Mouse (Mus musculus) midbrain, embryonic 12.5 days (tissue): Measurements from ENCODE around the gene Carns1. TPM values are rescaled to one million over a fixed set of nuclear protein-coding genes. Genes with fewer than 3 reads are reported as not detected.
A peak's percentile ranks its signal among the peaks of the same experiment; 100 is the strongest.

Experiments used
- ATAC-seq: fragments of 200-750 bp; cut with Nextera tagmentation; 2 replicates; pipeline ENCODE4 v1.8.0; 2017; ENCODE audit warnings: low read depth, moderate TSS enrichment, moderate library complexity; ENCODE audit not compliant: low FRiP score
- H3K27ac ChIP-seq: fragments of 300-500 bp; sonication (generic); replicated peaks from 2 replicates; pipeline ENCODE4 v1.5.1; 2016; ENCODE audit warnings: mild to moderate bottlenecking
- H3K27me3 ChIP-seq: fragments of 300-500 bp; sonication (generic); 2 replicates; pipeline ENCODE4 v1.6.1; 2016; ENCODE audit warnings: mild to moderate bottlenecking
- H3K36me3 ChIP-seq: fragments of 300-500 bp; sonication (generic); 2 replicates; pipeline ENCODE4 v1.6.1; 2016
- H3K4me1 ChIP-seq: fragments of 300-500 bp; sonication (generic); 2 replicates; pipeline ENCODE4 v1.6.1; 2016
- H3K4me2 ChIP-seq: fragments of 300-500 bp; sonication (generic); replicated peaks from 2 replicates; pipeline ENCODE4 v1.6.1; 2016; ENCODE audit warnings: mild to moderate bottlenecking, moderate library complexity
- H3K4me3 ChIP-seq: fragments of 300-500 bp; sonication (generic); 2 replicates; pipeline ENCODE4 v1.5.1; 2016; ENCODE audit warnings: mild to moderate bottlenecking
- H3K9ac ChIP-seq: fragments of 300-500 bp; sonication (generic); replicated peaks from 2 replicates; pipeline ENCODE4 v1.6.1; 2016; ENCODE audit warnings: mild to moderate bottlenecking, moderate library complexity
- H3K9me3 ChIP-seq: fragments of 300-500 bp; sonication (generic); 2 replicates; pipeline ENCODE4 v1.6.1; 2016; ENCODE audit warnings: mild to moderate bottlenecking
- WGBS: fragments of 180-500 bp; shearing (Covaris S2); methylation state at CpG from one replicate; pipeline ENCODE4 v1.1.7; 2016; 5-methylcytosine and 5-hydroxymethylcytosine counted together
- polyA plus RNA-seq: library from polyadenylated mRNA; unstranded; fragments of >200 nt; fragmentation: Nextera tagmentation; extraction: Ambion mirVana; gene quantifications from 2 replicates; pipeline ENCODE4 v1.2.1, GENCODE M21; 2016

Gene Carns1
- polyA plus RNA-seq, result 3.8 and 4.2 TPM in 2 replicates

GRCm38 (mm10) chr19:4175368-4175947 is at the start of gene Carns1:
Gene Carns1, minus strand, starts transcription at chr19:4175479.
- WGBS, result 4% methylated on average over 11 of the region's 11 CpGs
- no peaks in the 10 kb centered on the region for H3K36me3 ChIP-seq

DNA sequence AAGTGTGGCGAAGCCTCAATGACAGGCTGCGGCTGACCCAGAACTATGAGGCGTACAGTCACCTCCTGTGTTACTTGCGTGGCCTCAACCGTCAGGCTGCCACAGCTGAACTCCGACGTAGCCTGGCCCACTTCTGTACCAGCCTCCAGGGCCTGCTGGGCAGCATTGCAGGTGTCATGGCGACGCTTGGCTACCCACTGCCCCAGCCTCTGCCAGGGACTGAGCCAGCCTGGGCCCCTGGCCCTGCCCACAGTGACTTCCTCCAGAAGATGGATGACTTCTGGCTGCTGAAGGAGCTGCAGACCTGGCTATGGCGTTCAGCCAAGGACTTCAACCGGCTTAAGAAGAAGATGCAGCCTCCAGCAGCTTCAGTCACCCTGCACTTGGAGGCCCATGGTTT is 46.9 kb upstream of the Carns1 start:
- peaks cover 11% of the 10 kb centered on the region; the same call in 1 of the 2 replicates for H3K4me1 ChIP-seq
- ATAC-seq, result no peak
- no peaks in the 10 kb centered on the region for H3K36me3 ChIP-seq
- H3K9ac ChIP-seq, result no peak overlapping the region
- no peak overlapping the region for H3K27ac ChIP-seq
- WGBS, result 85% methylated on average over 11 of the region's 11 CpGs
- H3K27me3 ChIP-seq, result peaks cover 46% of the 10 kb centered on the region
- H3K9me3 ChIP-seq, result no peaks in the 10 kb centered on the region
- no peak overlapping the region for H3K4me2 ChIP-seq
- no peak overlapping the region for H3K4me3 ChIP-seq

More at GRCm38 (mm10) chr19:4175368-4175947, at the start of gene Carns1:
- Histone ChIP-seq H3K27ac (peak within 1 kb of the TSS; percentile 46; the same call in 1 of the 2 replicates), H3K4me3 (peak within 1 kb of the TSS; percentile 2), H3K9me3 (no peaks in the 10 kb centered on the region), H3K4me1 (peaks cover 13% of the 10 kb centered on the region), H3K27me3 (peaks cover 37% of the 10 kb centered on the region), H3K9ac (peak within 1 kb of the TSS; percentile 37), H3K4me2 (peak within 1 kb of the TSS; percentile 47)
- peak; percentile 52; the same call in 1 of the 2 replicates for ATAC-seq

GRCm38 (mm10) chr19:4220957-4221743 is 45.9 kb upstream of the Carns1 start:
- H3K36me3 ChIP-seq, result no peaks in the 10 kb centered on the region
- H3K9ac ChIP-seq, result no peak overlapping the region; the same call in 1 of the 2 replicates
- no peaks in the 10 kb centered on the region for H3K9me3 ChIP-seq

GRCm38 (mm10) chr19:4220416-4220815 is 45.1 kb upstream of the Carns1 start:
- Histone ChIP-seq H3K4me3 (no peak overlapping the region), H3K4me1 (peaks cover 20% of the 10 kb centered on the region), H3K27me3 (peaks cover 54% of the 10 kb centered on the region), H3K9me3 (no peaks in the 10 kb centered on the region), H3K9ac (no peak overlapping the region; the same call in 1 of the 2 replicates), H3K27ac (no peak overlapping the region), H3K4me2 (no peak overlapping the region), H3K36me3 (no peaks in the 10 kb centered on the region)
- no peak for ATAC-seq
- 71% methylated on average over 4 of the region's 4 CpGs for WGBS

More at GRCm38 (mm10) chr19:4220957-4221743, 45.9 kb upstream of the Carns1 start:
- no peak overlapping the region for H3K4me3 ChIP-seq
- no peak for ATAC-seq
- no peak overlapping the region for H3K4me2 ChIP-seq
- 55% methylated on average over 11 of the region's 14 CpGs for WGBS
- peaks cover 17% of the 10 kb centered on the region for H3K4me1 ChIP-seq
- H3K27ac ChIP-seq, result no peak overlapping the region
- H3K27me3 ChIP-seq, result peaks cover 50% of the 10 kb centered on the region

- WGBS, result 88% methylated on average over 6 of the region's 6 CpGs
- no peak for ATAC-seq
- peaks cover 58% of the 10 kb centered on the region for H3K27me3 ChIP-seq
Observed at GRCm38 (mm10) chr19:4219943-4220342, 44.7 kb upstream of the Carns1 start.

GRCm38 (mm10) chr19:4218784-4219183 is 43.5 kb upstream of the Carns1 start:
- Histone ChIP-seq H3K4me3 (no peak overlapping the region), H3K4me2 (no peak overlapping the region), H3K27ac (no peak overlapping the region), H3K36me3 (no peaks in the 10 kb centered on the region), H3K27me3 (peaks cover 70% of the 10 kb centered on the region), H3K9me3 (no peaks in the 10 kb centered on the region), H3K4me1 (peaks cover 36% of the 10 kb centered on the region), H3K9ac (no peak overlapping the region)
- 76% methylated on average over 1 of the region's 1 CpGs for WGBS
- ATAC-seq, result no peak

More at GRCm38 (mm10) chr19:4219943-4220342, 44.7 kb upstream of the Carns1 start:
- no peak overlapping the region for H3K9ac ChIP-seq
- H3K4me1 ChIP-seq, result peaks cover 24% of the 10 kb centered on the region
- no peak overlapping the region for H3K4me2 ChIP-seq
- H3K27ac ChIP-seq, result no peak overlapping the region
- no peaks in the 10 kb centered on the region for H3K36me3 ChIP-seq
- no peaks in the 10 kb centered on the region for H3K9me3 ChIP-seq
- no peak overlapping the region for H3K4me3 ChIP-seq

- no peak for ATAC-seq
- H3K4me3 ChIP-seq, result no peak overlapping the region
- WGBS, result 89% methylated on average over 11 of the region's 11 CpGs
- H3K27ac ChIP-seq, result no peak overlapping the region
- no peaks in the 10 kb centered on the region for H3K36me3 ChIP-seq
- no peaks in the 10 kb centered on the region for H3K9me3 ChIP-seq
- no peak overlapping the region for H3K9ac ChIP-seq
- no peak overlapping the region for H3K4me2 ChIP-seq
- peaks cover 41% of the 10 kb centered on the region for H3K4me1 ChIP-seq
- H3K27me3 ChIP-seq, result peaks cover 75% of the 10 kb centered on the region
Observed at GRCm38 (mm10) chr19:4218293-4218692, 43.0 kb upstream of the Carns1 start.

GRCm38 (mm10) chr19:4217855-4218254 is 42.6 kb upstream of the Carns1 start:
- H3K4me1 ChIP-seq, result peaks cover 45% of the 10 kb centered on the region
- no peaks in the 10 kb centered on the region for H3K9me3 ChIP-seq
- no peak overlapping the region for H3K4me3 ChIP-seq
- no peak for ATAC-seq
- no peaks in the 10 kb centered on the region for H3K36me3 ChIP-seq
- H3K4me2 ChIP-seq, result no peak overlapping the region
- no peak overlapping the region for H3K9ac ChIP-seq
- 40% methylated on average over 3 of the region's 3 CpGs for WGBS
- peaks cover 79% of the 10 kb centered on the region for H3K27me3 ChIP-seq
- no peak overlapping the region for H3K27ac ChIP-seq

DNA sequence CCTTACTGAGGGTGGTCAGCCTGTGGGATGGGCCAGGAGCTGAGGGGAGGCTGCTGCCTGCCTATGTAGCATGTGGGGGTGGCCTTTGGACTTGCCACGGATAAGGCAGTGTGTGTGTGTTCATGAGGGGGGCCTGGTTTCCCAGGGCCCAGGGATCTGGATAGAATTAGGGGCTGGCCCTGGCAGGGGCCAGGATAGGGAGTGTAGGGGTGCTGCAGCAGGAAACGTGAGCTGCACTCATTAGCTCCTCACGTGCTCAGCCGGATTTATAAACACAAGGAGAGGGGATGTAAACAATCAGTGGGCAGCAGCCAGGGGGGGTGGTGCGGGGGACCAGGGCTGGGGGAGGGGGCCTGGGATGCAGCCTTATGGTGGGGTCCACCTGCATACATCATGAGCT is 41.9 kb upstream of the Carns1 start:
- H3K27me3 ChIP-seq, result peaks cover 81% of the 10 kb centered on the region

DNA sequence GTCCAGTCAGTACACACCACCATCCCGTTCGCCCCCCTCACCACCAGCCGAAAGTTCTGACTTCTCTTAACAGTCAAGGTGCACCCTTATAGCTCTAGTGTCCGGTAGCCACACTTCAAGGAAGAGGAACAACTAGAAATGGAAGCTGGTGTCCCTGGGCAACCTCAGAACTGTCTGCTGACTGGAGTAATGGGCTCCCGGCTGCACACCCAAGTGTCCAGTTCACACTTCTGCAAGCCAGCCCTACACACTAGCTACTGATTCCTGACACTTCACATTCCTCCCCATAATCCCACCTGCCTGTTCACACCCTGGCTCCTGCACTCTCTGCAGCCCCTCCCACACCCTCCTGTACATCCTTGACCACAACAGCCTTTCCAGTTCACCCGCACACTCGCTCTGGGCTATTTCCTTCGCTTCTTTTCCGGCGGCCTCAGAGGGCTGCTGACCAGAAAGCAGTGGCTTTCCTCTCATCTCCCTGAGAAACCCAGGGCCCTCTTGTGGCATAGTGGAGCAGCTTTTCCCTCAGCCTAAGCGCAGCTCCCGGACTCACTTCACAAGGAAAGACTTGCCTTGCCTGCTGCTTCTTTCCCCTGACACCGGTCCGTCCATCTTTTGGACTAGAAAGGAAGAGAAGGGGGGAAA is 40.9 kb upstream of the Carns1 start:
- Histone ChIP-seq H3K4me3 (no peak overlapping the region), H3K27me3 (peaks cover 84% of the 10 kb centered on the region), H3K9ac (no peak overlapping the region), H3K27ac (no peak overlapping the region), H3K4me2 (peak overlapping the region; percentile 19; the same call in 1 of the 2 replicates), H3K9me3 (no peaks in the 10 kb centered on the region), H3K4me1 (peaks cover 52% of the 10 kb centered on the region), H3K36me3 (no peaks in the 10 kb centered on the region)
- ATAC-seq, result no peak
- WGBS, result 25% methylated on average over 14 of the region's 14 CpGs

More for the DNA sequence above, 41.9 kb upstream of the Carns1 start:
- H3K9ac ChIP-seq, result no peak overlapping the region
- no peak overlapping the region for H3K4me2 ChIP-seq
- WGBS, result 14% methylated on average over 5 of the region's 5 CpGs
- no peak overlapping the region for H3K4me3 ChIP-seq
- H3K36me3 ChIP-seq, result no peaks in the 10 kb centered on the region
- ATAC-seq, result no peak
- peaks cover 52% of the 10 kb centered on the region for H3K4me1 ChIP-seq
- H3K9me3 ChIP-seq, result no peaks in the 10 kb centered on the region
- no peak overlapping the region for H3K27ac ChIP-seq

DNA sequence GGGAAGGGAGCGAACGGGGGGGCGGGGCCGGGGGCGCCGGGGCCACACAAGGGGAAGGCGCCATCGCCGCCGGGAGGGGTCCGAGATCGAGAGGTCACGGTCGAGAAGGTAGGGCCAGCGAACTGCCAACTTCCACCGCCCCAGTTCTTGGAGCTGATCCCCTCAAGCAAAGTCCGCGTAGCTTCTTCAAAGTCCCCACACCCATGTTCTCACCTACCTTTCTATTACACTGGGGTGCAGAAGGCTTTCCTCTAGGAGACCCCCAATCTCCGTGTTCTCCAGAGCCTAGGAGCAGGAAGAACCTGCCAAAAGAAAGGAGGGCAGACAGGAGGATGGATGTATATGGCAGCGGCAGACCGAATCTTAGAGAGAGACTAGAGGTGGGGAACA is 40.2 kb upstream of the Carns1 start:
- peaks cover 81% of the 10 kb centered on the region for H3K27me3 ChIP-seq

More for the DNA sequence above, 40.2 kb upstream of the Carns1 start:
- Histone ChIP-seq H3K27ac (no peak overlapping the region), H3K4me2 (peak overlapping the region; percentile 98), H3K9ac (peak overlapping the region; percentile 72), H3K36me3 (no peaks in the 10 kb centered on the region), H3K4me1 (peaks cover 48% of the 10 kb centered on the region), H3K4me3 (peak overlapping the region; percentile 59), H3K9me3 (no peaks in the 10 kb centered on the region)
- no peak for ATAC-seq
- WGBS, result 2% methylated on average over 18 of the region's 21 CpGs
